Mouse (Mus musculus): ENCODE measurements around the gene Ywhag. TPM values are rescaled to one million over a fixed set of nuclear protein-coding genes. Genes with fewer than 3 reads are reported as not detected.

Gene Ywhag
- polyA plus RNA-seq, 1 experiment = 516 TPM

DNA sequence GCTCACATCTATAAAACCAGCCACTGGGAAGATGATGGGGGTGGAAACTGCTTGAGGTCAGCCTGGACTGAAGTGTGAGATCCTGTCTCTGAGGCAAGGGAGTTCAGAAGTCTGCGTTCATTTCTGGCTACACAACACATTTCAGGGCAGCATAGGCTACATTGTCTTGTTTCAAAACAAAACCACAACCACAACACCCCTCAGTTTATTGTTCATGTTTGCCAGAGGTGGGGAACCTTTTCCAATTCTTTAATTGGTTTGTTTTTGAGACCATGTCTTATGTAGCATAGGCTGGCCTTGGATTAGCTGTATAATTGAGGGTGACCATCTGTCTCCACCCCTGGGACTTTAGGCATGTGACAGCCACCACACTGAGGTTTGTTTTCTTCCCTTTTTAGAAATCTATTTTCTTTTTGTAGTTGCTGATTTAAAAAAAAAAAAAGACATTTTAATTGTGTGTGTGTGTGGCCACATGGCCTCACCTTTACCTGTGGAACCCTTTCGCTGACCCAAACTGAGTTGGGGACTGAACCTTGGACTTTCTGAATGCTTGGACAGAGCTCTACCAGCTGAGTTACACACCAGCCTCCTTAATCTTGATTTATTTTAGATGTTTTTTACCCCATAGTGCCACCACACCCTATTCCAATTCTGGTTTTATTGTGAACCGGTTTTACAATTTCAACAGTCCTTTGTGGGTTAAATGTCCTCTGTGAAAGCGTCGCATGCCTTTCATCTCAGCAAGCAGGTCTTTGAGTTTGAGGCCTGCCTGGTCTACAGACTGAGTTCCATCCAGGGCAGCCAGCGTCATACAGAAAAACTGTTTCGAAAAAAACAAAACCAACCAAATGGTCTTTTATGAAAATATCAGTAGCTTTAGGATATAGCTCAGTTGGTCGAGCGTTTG, 22.1 kb upstream of the Ywhag start:
- H3K4me3 ChIP-seq (ENCODE audit: insufficient read depth, low read length) = peak overlapping the region; percentile 28; the same call in 1 of the 2 replicates
- TF ChIP-seq CTCF (IDR thresholded peaks at IDR 0.05; ENCODE audit: extremely low read depth, insufficient read depth, low read length) (no peak), POLR2A (IDR thresholded peaks at IDR 0.05; ENCODE audit: extremely low read depth, insufficient read depth, low read length) (no peak)
- peaks cover 2% of the 10 kb centered on the region; the same call in 1 of the 2 replicates for H3K4me1 ChIP-seq (ENCODE audit: control insufficient read depth, insufficient read depth, low read length)
- peak overlapping the region; percentile 7; the same call in 1 of the 2 replicates for H3K27ac ChIP-seq (ENCODE audit: insufficient read depth, low read length)

DNA sequence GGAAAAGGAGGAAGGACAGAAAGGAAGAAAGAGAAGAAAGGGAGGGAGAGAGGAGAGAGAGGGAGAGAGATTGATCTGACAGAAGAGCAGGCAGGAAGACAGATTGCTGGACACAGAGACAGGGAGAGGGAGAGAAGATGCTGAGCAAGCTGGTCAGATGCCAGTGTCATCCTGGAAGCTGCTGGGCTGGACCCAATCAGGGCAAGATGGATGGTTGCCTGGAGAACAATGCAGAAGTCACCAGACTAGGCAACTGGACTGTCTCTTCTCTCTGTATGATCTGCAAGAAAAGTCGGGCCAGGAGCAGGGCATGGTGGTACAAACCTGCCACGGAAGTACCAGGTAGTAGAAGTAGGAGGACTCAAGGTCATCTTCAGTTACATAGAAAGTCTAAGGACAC, 18.4 kb upstream of the Ywhag start:
- no peak overlapping the region for H3K27ac ChIP-seq (ENCODE audit: insufficient read depth, low read length)
- H3K4me3 ChIP-seq (ENCODE audit: insufficient read depth, low read length) = no peak overlapping the region
- H3K4me1 ChIP-seq (ENCODE audit: control insufficient read depth, insufficient read depth, low read length) = no peaks in the 10 kb centered on the region
- TF ChIP-seq CTCF (IDR thresholded peaks at IDR 0.05; ENCODE audit: extremely low read depth, insufficient read depth, low read length) = no peak
- TF ChIP-seq POLR2A (IDR thresholded peaks at IDR 0.05; ENCODE audit: extremely low read depth, insufficient read depth, low read length) = no peak

DNA sequence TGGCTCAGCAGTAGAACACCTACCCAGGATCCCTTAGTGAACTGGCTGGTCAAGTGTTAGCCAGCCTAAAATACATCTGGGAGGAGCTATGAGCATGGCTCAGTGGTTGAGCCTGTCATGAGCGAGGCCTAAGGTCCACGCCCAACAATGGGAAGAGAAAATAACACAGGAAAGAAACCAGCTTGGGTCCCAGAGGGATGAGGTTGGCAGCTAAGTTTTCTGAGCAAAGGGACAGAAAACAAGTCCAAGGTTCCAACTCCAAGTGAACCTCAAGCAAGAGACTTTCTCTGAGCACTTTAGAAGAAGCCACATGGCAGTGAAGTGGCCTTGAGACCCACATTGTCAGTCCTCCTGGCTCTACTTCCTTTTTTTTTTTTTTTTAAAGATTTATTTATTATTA, 17.2 kb upstream of the Ywhag start:
- Histone ChIP-seq H3K4me1 (ENCODE audit: control insufficient read depth, insufficient read depth, low read length) (no peaks in the 10 kb centered on the region), H3K4me3 (ENCODE audit: insufficient read depth, low read length) (no peak overlapping the region), H3K27ac (ENCODE audit: insufficient read depth, low read length) (no peak overlapping the region)
- no peak for TF ChIP-seq CTCF (IDR thresholded peaks at IDR 0.05; ENCODE audit: extremely low read depth, insufficient read depth, low read length)
- no peak for TF ChIP-seq POLR2A (IDR thresholded peaks at IDR 0.05; ENCODE audit: extremely low read depth, insufficient read depth, low read length)

DNA sequence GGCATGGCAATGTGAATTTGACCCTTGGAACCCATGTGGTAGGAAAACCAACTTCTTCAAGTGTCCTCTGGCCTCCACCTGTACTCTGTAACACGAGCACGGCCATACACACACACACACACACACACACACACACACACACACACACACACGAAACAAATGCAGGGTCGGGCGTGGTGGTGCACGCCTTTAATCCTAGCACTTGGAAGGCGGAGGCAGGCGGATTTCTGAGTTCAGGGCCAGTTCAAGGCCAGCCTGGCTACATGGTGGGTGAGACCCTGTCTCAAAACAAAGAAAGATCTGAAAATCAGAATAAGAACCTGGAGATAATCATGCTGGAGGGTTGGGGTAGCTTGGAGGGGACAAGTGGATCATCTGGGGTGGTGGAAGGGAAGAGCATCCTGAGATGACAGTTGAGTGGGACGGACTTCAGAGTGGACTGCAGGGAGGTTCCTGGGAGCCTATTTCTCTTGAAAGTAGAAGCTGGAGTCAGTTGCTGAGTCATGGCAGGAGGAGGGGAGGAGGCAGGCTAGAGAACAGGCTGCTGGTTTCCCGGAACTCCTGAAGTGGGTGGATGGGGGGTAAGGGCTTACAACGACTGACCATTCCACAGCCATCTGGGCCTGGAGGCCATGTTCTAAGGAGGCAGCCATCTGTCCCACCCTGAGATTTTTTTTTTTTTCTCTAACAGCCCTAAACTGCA, 16.4 kb upstream of the Ywhag start:
- H3K4me1 ChIP-seq (ENCODE audit: control insufficient read depth, insufficient read depth, low read length) = no peaks in the 10 kb centered on the region
- no peak for TF ChIP-seq CTCF (IDR thresholded peaks at IDR 0.05; ENCODE audit: extremely low read depth, insufficient read depth, low read length)
- no peak for TF ChIP-seq POLR2A (IDR thresholded peaks at IDR 0.05; ENCODE audit: extremely low read depth, insufficient read depth, low read length)
- H3K27ac ChIP-seq (ENCODE audit: insufficient read depth, low read length) = no peak overlapping the region
- no peak overlapping the region for H3K4me3 ChIP-seq (ENCODE audit: insufficient read depth, low read length)

DNA sequence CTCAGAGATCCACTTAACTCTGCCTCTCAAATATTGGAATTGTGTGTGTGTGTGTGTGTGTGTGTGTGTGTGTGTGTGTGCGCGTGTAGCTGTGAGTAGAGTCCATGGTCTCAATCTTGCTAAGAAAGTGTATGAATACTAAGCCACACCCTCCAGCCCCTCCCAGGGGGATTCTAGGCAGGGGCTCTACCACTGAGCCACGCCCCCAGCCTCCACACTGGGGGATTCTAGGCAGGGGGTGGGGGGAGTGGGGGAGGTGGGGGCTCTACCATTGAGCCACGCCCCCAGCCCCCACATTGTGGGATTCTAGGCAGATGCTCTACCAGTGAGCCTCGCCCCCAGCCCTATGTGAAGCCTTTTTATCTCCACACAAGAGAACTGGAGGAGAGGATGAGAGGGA, 12.2 kb upstream of the Ywhag start:
- Histone ChIP-seq H3K4me1 (ENCODE audit: control insufficient read depth, insufficient read depth, low read length) (no peaks in the 10 kb centered on the region), H3K4me3 (ENCODE audit: insufficient read depth, low read length) (no peak overlapping the region)
- TF ChIP-seq POLR2A (IDR thresholded peaks at IDR 0.05; ENCODE audit: extremely low read depth, insufficient read depth, low read length) (no peak), CTCF (IDR thresholded peaks at IDR 0.05; ENCODE audit: extremely low read depth, insufficient read depth, low read length) (no peak)

DNA sequence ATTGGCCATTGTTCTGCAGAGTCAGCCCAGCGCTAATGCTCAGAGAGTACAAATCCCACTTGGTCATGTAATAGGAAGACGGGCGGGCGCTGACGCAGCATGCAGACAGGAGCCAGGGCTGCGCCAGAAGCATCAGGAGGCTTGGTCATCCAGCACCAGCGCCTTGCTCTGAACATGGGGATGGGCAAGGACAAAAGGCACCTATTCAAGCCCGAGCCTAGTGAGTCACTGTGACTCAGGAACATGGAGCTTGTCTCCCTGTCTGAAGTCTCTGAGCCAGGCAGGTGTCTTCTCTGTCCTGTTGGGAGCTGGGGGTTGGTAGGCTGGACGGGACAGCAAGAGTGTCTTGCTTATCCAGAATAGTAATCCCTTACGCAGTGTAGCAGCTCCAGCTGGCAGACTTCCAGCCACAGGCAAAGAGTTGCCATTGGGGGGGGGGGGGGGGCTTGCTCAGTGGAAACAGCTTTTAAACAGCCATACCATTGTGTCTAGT, 11.5 kb upstream of the Ywhag start:
- no peaks in the 10 kb centered on the region for H3K4me1 ChIP-seq (ENCODE audit: control insufficient read depth, insufficient read depth, low read length)
- H3K4me3 ChIP-seq (ENCODE audit: insufficient read depth, low read length) = no peak overlapping the region
- no peak overlapping the region for H3K27ac ChIP-seq (ENCODE audit: insufficient read depth, low read length)
- TF ChIP-seq CTCF (IDR thresholded peaks at IDR 0.05; ENCODE audit: extremely low read depth, insufficient read depth, low read length) (no peak), POLR2A (IDR thresholded peaks at IDR 0.05; ENCODE audit: extremely low read depth, insufficient read depth, low read length) (no peak)

More for the DNA sequence above, 12.2 kb upstream of the Ywhag start:
- H3K27ac ChIP-seq (ENCODE audit: insufficient read depth, low read length) = no peak overlapping the region

DNA sequence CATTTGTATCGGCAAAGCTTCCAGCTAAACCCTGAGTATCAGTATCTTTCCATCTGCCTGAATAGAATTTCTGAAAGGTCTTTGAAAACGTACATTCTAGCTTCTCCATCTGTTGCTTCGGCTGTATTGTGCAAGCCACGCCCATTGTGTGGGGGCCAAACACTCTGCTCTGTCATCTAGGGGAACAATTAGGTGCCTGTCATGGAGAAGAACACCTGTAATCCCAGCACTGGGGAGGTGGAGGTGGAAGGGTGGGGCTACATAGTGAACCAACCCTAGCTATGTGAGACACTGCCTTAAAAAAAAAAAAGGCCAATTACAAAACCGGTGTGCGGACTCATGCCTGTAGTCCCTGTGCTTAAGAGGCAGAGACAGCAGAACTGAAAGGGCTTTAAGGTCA, 8.3 kb upstream of the Ywhag start:
- TF ChIP-seq POLR2A (IDR thresholded peaks at IDR 0.05; ENCODE audit: extremely low read depth, insufficient read depth, low read length) = no peak
- TF ChIP-seq CTCF (IDR thresholded peaks at IDR 0.05; ENCODE audit: extremely low read depth, insufficient read depth, low read length) = no peak
- Histone ChIP-seq H3K27ac (ENCODE audit: insufficient read depth, low read length) (no peak overlapping the region), H3K4me1 (ENCODE audit: control insufficient read depth, insufficient read depth, low read length) (no peaks in the 10 kb centered on the region), H3K4me3 (ENCODE audit: insufficient read depth, low read length) (no peak overlapping the region)

DNA sequence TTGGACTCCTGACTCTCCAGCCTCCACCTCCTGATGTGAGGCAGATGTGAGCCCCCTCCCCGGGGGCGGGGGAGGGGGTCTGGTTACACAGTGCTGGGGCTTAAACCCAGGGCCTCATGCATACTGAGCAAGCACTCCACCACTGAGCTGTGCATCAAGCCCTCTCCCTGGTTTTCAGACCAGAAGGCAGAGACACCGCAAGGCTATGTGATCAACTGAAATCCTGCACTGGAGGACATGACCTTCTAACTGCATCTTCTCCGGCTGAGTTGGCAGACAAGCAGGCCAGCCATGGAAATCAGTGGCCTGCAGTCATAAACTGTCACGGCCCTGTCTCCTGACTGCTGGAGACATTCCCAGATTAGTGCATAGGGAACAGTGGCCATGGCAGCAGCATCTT, 6.2 kb upstream of the Ywhag start:
- Histone ChIP-seq H3K4me3 (ENCODE audit: insufficient read depth, low read length) (no peak overlapping the region), H3K27ac (ENCODE audit: insufficient read depth, low read length) (no peak overlapping the region)
- TF ChIP-seq CTCF (IDR thresholded peaks at IDR 0.05; ENCODE audit: extremely low read depth, insufficient read depth, low read length) = no peak
- TF ChIP-seq POLR2A (IDR thresholded peaks at IDR 0.05; ENCODE audit: extremely low read depth, insufficient read depth, low read length) = no peak

DNA sequence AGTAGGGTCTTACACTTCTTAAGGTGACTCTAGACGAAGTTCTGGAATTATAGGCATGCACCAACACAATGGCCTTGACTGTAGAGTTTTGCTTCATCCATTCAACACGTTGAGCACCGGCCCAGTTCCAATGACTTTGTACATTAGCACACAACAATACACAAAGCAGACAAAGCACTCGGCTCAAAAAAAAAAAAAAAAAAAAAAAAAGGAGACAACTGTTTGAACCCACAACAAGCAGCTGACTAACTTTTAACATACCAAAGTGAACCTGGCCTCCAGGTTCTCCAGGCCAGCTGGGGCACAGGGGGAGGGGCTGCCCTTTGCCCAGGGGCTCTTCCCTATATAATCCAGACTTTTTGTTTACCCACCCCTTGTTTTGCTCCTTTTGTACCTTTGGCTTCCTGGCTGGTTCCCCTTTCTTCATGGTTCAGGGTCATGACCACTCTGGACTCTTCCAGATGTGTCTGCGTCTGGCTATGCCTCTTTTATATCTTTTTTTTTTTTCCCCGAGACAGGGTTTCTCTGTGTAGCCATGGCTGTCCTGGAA, 1.3 kb upstream of the Ywhag start:
- TF ChIP-seq POLR2A (IDR thresholded peaks at IDR 0.05; ENCODE audit: extremely low read depth, insufficient read depth, low read length) (no peak), CTCF (IDR thresholded peaks at IDR 0.05; ENCODE audit: extremely low read depth, insufficient read depth, low read length) (no peak)
- H3K27ac ChIP-seq (ENCODE audit: insufficient read depth, low read length) = peak overlapping the region; percentile 75; the same call in 1 of the 2 replicates
- peaks cover 2% of the 10 kb centered on the region for H3K4me1 ChIP-seq (ENCODE audit: control insufficient read depth, insufficient read depth, low read length)
- H3K4me3 ChIP-seq (ENCODE audit: insufficient read depth, low read length) = no peak overlapping the region; the same call in 1 of the 2 replicates

More for the DNA sequence above, 6.2 kb upstream of the Ywhag start:
- no peaks in the 10 kb centered on the region for H3K4me1 ChIP-seq (ENCODE audit: control insufficient read depth, insufficient read depth, low read length)

Data from cortical plate, adult 2 months (tissue).